Mouse (Mus musculus) lung, embryonic 14.5 days (tissue): Measurements from ENCODE around the gene Sptb. TPM values are rescaled to one million over a fixed set of nuclear protein-coding genes. Genes with fewer than 3 reads are reported as not detected.

ENCODE experiments used
- ATAC-seq: fragments of 200-750 bp; cut with Nextera tagmentation; 2 replicates; pipeline ENCODE4 v1.8.0; 2017; ENCODE audit warnings: mild to moderate bottlenecking, moderate TSS enrichment, moderate library complexity; ENCODE audit not compliant: insufficient read depth
- DNase-seq: peaks from one replicate; pipeline ENCODE4 v3.0.0-alpha.2; 2015
- H3K27ac ChIP-seq: fragments of 300-500 bp; sonication (generic); 2 replicates; pipeline ENCODE4 v1.5.1; 2014; ENCODE audit warnings: low read depth, mild to moderate bottlenecking, moderate library complexity
- H3K27me3 ChIP-seq: fragments of 300-500 bp; sonication (generic); 2 replicates; pipeline ENCODE4 v1.6.1; 2014; ENCODE audit warnings: low read length, control low read depth; ENCODE audit not compliant: insufficient read depth
- H3K36me3 ChIP-seq: fragments of 300-500 bp; sonication (generic); 2 replicates; pipeline ENCODE4 v1.6.1; 2014; ENCODE audit warnings: control low read depth; ENCODE audit not compliant: insufficient read depth
- H3K4me1 ChIP-seq: fragments of 300-500 bp; sonication (generic); 2 replicates; pipeline ENCODE4 v1.6.1; 2014; ENCODE audit warnings: antibody characterized with exemption, control low read depth; ENCODE audit not compliant: insufficient read depth
- H3K4me2 ChIP-seq: fragments of 300-500 bp; sonication (generic); 2 replicates; pipeline ENCODE4 v1.6.1; 2014; ENCODE audit warnings: mild to moderate bottlenecking
- H3K4me3 ChIP-seq: fragments of 300-500 bp; sonication (generic); 2 replicates; pipeline ENCODE4 v1.5.1; 2014; ENCODE audit warnings: low read depth, low read length
- H3K9ac ChIP-seq: fragments of 300-500 bp; sonication (generic); 2 replicates; pipeline ENCODE4 v1.6.1; 2014
- H3K9me3 ChIP-seq: fragments of 300-500 bp; sonication (generic); 2 replicates; pipeline ENCODE4 v1.6.1; 2016; ENCODE audit warnings: low read depth, low read length, control low read depth
- CTCF ChIP-seq: IDR thresholded peaks from 2 replicates; pipeline ENCODE4 v1.5.1; 2016; ENCODE audit warnings: antibody characterized with exemption, low read depth
- WGBS: fragments of 180-500 bp; shearing (Covaris S2); extraction: QIAGEN DNeasy Blood & Tissue Kit; methylation state at CpG from one replicate; pipeline ENCODE4 v1.1.7; 2014; 5-methylcytosine and 5-hydroxymethylcytosine counted together
- polyA plus RNA-seq: library from polyadenylated mRNA; unstranded; fragments of >200 nt; fragmentation: Nextera tagmentation; extraction: Ambion mirVana; gene quantifications from 2 replicates; pipeline ENCODE4 v1.2.1, GENCODE M21; 2014

The Sptb gene
- polyA plus RNA-seq, 1 experiment from 2014 or later: 1.2 TPM

DNA sequence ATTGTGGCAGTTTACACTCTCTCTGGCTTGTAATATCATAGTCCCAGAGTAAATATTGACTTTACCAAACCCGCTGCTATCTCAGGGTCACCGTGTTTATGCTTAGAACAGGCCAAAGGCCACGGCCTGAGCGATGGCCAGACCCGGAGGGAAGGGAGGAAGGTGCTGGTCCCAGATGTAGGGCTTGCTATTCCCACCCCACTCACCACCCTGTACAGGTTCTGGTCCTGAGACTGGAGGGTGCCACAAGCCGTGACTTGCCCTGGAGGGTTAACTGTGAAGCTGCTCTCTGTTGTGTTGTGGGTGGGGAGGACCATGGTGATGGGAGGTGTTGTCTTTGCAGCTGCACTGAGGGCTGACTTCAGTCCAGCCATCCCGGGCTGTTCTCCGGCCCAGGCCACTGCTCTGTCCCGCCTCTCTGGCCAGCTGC is 174.9 kb downstream of the Sptb start:
- Histone ChIP-seq H3K27ac (no peak overlapping the region), H3K4me1 (no peaks in the 10 kb centered on the region; the same call in 1 of the 2 replicates), H3K4me2 (peak overlapping the region; percentile 86), H3K36me3 (no peaks in the 10 kb centered on the region), H3K4me3 (peak overlapping the region; percentile 73), H3K9me3 (no peaks in the 10 kb centered on the region; the same call in 1 of the 2 replicates), H3K9ac (peak overlapping the region; percentile 82), H3K27me3 (peaks cover 25% of the 10 kb centered on the region)
- DNase-seq (no peak), ATAC-seq (no peak)
- no peak for TF ChIP-seq CTCF
- WGBS: 30% methylated on average over 9 of the region's 9 CpGs

DNA sequence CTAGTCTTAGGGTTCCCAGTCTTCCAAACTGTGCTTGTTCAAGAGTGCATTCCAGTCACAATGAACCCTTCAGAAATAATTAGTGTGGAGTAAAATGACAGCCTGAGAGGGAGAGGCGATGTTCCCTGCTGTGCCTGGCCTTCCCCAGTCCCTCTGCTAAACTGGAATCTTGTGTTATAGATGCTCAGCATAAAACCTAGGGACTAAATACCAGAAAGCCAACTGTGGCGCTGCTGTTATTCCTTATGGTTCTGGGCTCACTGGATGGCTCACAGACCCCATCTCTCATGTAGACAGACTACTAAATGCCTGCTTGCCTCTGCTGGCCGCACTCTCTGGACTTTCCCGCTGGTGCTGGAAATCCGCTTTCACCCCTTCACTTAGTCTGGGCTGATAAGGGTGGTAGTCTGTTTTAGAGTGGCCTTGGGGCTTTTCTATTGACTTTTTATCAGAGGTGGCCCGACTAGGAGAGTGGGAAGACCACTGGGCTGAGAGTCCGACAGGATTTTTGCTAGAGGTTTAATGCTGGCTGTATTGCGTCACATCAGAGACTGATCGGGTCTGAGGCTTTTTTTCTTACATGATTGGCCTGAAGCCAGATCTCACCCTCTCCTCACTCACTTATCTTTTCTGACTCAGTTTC is 175.6 kb downstream of the Sptb start:
- 9% methylated on average over 9 of the region's 9 CpGs for WGBS
- Histone ChIP-seq H3K4me1 (no peaks in the 10 kb centered on the region), H3K9ac (peak overlapping the region; percentile 82), H3K36me3 (no peaks in the 10 kb centered on the region), H3K4me3 (peak overlapping the region; percentile 73), H3K4me2 (peak overlapping the region; percentile 86), H3K27me3 (peaks cover 26% of the 10 kb centered on the region), H3K27ac (peak overlapping the region; percentile 86; the same call in 1 of the 2 replicates), H3K9me3 (no peaks in the 10 kb centered on the region; the same call in 1 of the 2 replicates)
- DNase-seq (peak; percentile 61), ATAC-seq (no peak; the same call in 1 of the 2 replicates)
- no peak for TF ChIP-seq CTCF

DNA sequence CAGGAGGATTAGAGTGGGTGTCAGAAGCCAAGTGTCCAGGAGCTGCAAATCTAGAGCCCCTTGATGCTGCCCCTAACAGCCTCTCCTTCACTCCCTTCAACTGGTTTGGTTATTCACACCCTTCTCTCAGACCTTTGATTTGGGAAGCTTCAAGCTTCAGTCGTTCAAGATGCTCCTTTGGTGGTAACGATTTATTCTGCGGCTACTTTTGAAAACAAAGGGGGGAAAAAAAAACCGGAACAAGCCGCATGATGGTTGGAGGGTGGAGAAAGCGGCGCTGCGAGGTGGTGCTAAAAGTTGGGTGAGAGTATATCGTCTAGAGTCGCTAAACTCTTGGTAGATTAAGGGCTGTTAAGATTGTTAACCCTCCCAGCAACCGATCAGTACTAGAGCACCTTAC is 176.1 kb downstream of the Sptb start:
- ATAC-seq (no peak), DNase-seq (no peak)
- no peak for TF ChIP-seq CTCF
- Histone ChIP-seq H3K36me3 (no peaks in the 10 kb centered on the region), H3K4me3 (peak overlapping the region; percentile 73), H3K27ac (peak overlapping the region; percentile 86), H3K27me3 (peaks cover 26% of the 10 kb centered on the region), H3K4me1 (no peaks in the 10 kb centered on the region), H3K9me3 (no peaks in the 10 kb centered on the region), H3K4me2 (peak overlapping the region; percentile 86), H3K9ac (peak overlapping the region; percentile 82)
- 4% methylated on average over 11 of the region's 11 CpGs for WGBS

DNA sequence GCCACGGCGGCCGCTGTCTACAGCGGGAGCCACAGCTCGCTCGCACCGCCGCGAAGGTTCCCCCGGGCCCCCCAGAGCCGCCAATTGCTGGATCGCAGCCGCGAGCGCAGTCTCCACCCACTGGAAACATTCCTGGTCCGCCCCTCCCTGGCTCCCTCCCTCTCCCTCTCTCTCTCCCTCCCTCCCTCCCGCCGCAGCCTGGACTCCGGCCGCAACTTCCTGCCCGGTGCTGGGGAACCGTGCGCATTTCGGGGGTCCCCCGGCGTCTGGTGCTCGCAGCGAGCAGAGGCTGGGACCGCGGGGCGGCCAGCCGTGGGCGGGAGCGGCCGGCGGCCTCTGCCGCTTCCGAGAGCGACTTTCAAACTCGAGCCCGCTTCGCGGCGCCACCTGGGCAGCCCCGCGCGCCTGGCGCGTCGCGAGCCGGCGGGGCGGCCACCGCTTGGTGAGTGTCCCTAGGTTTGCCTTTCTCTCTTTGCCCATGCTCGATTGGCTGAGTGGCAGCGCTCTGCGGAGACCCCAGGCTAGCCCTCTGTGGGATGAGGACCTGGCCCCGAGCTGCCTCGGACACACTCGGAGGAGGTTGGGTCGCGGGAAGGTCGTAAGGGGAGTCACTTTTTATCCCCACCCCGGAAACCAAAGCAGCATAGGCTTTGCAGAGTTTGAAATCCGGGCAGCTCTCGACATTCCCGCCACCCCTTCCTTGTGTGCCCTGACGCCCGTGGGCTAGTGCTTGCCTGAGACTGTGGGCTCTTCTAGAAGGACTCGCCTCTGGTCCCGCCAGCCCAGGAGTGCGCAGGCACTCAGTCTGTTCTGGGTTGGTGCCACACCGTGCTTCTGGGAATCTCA is 176.7 kb downstream of the Sptb start:
- H3K27me3 ChIP-seq: peaks cover 26% of the 10 kb centered on the region
- peak overlapping the region; percentile 73 for H3K4me3 ChIP-seq
- H3K9ac ChIP-seq: peak overlapping the region; percentile 82
- H3K4me1 ChIP-seq: no peaks in the 10 kb centered on the region
- H3K36me3 ChIP-seq: no peaks in the 10 kb centered on the region
- under 1% methylated on average over 74 of the region's 74 CpGs for whole genome bisulfite sequencing
- H3K9me3 ChIP-seq: no peaks in the 10 kb centered on the region
- peak overlapping the region; percentile 86 for H3K4me2 ChIP-seq
- ATAC-seq (peak; percentile 80), DNase-seq (peak; percentile 90)
- H3K27ac ChIP-seq: peak overlapping the region; percentile 86
- 0 out of 2 replicates have a peak, but pooled peaks have one; percentile 0 for TF ChIP-seq CTCF

DNA sequence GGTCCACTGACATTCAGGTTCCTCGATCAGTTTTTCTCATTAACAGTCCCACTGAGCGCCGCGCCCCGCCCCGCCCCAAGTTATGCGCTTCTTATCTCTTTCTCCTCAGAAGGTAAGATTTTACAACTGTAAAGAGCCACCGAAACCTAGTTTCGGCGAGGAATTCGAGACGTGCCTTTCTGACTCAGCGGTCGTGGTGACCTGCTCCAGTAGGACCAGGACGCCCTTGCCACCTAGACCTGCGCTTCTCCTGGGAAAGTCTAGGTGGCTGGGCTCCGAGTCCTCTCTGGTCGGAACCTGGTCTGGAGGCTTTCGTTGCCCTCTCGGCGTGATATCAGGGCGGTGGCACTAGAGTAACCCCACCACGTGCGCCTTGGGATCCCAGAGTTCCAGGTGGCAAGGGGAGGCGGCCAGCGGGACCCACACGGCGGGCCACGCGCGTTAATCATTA is 177.4 kb downstream of the Sptb start:
- H3K27me3 ChIP-seq: peaks cover 26% of the 10 kb centered on the region

DNA sequence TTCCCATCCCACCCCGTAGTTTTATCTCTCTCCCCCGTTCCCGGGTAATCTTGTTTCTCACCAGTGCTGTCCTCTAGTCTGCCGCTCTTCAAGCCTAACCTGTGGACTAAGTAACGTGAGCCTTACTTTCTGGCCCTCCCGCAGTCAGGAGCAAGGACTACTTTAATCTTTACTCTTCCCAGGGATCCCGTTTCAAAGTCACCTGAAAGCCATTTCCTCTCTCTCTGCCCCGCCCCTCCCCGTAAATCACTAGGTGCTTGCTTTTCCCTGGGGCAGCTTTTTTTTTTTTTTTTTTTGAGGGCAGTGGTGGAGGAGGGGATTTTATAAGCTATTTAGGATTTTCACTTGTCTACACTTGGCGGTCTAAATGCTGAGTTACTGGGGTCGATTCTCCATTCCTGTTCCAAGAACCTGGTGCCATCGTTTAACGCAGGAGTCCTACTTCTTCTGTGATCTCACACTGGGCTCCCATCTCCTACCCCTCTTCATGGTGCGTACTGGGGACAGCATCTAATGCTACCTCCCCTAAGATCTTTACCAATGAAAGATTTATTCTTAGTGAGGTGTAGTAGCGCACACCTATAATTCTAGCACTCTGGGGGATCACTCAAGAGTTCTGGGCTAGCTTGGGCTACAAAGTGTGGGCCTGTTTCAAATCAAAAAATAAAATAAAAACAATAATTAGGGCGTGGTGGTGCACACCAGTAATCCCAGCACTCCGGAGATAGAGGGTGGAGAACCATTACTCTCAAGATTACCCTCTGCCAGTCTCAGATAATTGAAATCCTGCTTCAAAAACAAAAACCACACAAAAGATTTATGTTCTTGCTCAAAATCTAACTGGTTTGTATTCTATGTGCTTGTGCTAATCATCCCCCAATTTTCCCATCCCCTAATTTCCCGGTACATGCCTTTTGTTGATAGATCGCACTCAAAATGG is 178.1 kb downstream of the Sptb start:
- Histone ChIP-seq H3K27ac (no peak overlapping the region), H3K36me3 (no peaks in the 10 kb centered on the region), H3K4me3 (peak overlapping the region; percentile 73), H3K9me3 (no peaks in the 10 kb centered on the region), H3K4me1 (0 out of 2 replicates have a peak, but pooled peaks cover 8% of the 10 kb centered on the region), H3K27me3 (peaks cover 26% of the 10 kb centered on the region), H3K4me2 (peak overlapping the region; percentile 86), H3K9ac (peak overlapping the region; percentile 82)
- no peak for TF ChIP-seq CTCF
- no peak for ATAC-seq
- peak; percentile 24 for DNase-seq
- 3% methylated on average over 19 of the region's 19 CpGs for WGBS

More for the DNA sequence above, 177.4 kb downstream of the Sptb start:
- Histone ChIP-seq H3K9ac (peak overlapping the region; percentile 82), H3K36me3 (no peaks in the 10 kb centered on the region), H3K4me2 (peak overlapping the region; percentile 86), H3K27ac (peak overlapping the region; percentile 86), H3K9me3 (no peaks in the 10 kb centered on the region), H3K4me3 (peak overlapping the region; percentile 73), H3K4me1 (0 out of 2 replicates have a peak, but pooled peaks cover 5% of the 10 kb centered on the region)
- TF ChIP-seq CTCF: no peak
- ATAC-seq (no peak; the same call in 1 of the 2 replicates), DNase-seq (no peak)
- WGBS: 0% methylated on average over 31 of the region's 31 CpGs
